ENCODE assay signal across 9 mouse cellular contexts in the genomic region with DNA sequence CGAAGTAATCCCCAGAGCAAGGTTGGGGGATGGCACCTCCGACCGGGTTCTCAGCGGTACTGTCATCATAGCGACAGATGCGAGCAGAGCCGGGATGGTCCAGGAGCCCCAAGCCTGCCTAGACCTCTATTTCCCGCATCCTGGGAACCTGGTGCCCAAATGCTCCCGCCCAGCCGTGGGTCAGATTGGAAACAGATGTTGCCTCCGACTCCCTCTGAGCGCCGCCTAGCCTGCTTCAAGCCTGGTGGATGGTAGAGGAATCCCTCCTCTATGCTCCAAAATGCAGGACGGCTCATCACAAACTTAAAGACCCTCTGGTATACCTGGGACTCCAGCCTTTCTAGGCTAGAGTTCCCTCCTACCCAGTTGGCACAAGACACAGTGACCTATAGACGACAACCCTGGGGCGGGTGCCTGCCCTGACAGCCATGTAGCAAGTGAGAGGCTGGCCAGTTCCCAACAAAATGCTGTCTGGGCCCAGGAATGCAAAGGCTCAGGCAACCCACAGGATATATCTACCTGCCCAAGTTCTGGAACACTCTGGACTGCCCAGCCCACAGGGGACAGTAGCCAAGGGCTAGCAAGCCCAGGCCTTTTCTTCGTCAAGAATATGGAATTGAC. TPM values are rescaled to one million over a fixed set of nuclear protein-coding genes. Genes with fewer than 3 reads are reported as not detected.
DNase-seq lines count a peak whose midpoint lies in the region; ATAC-seq and TF ChIP-seq lines count a peak whose summit lies in the region.
"Had no signal": no experiment of that assay in that cellular context is flagged by ENCODE, and none has a peak within 500 bp of the region (broad histone marks: within the 10 kb centered on the region; RNA-seq: fewer than 3 reads in every experiment).

No protein-coding gene starts in this region.

- peak overlapping the region; percentile 95 for H3K27ac ChIP-seq in heart, embryonic 11.5 days (ENCODE audit: low read depth, low read length)
- H3K27ac ChIP-seq in liver, embryonic 11.5 days (ENCODE audit: low read depth, low read length), result peak overlapping the region; percentile 6; the same call in 1 of the 2 replicates

- peaks cover 20% of the 10 kb centered on the region for H3K4me1 ChIP-seq in heart, embryonic 11.5 days (ENCODE audit: control insufficient read depth, insufficient read depth, low read length)
- peaks cover 17% of the 10 kb centered on the region for H3K4me1 ChIP-seq in liver, embryonic 11.5 days (replicated peaks; ENCODE audit: control insufficient read depth, insufficient read depth, low read length)

- no peaks in the 10 kb centered on the region for H3K27me3 ChIP-seq in heart, embryonic 11.5 days (ENCODE audit: control insufficient read depth, insufficient read depth, low read length)
- H3K27me3 ChIP-seq in C2C12 (ENCODE audit: control insufficient read depth, insufficient read depth, insufficient read length), result no peaks in the 10 kb centered on the region
- no peaks in the 10 kb centered on the region; the same call in 1 of the 2 replicates for H3K27me3 ChIP-seq in liver, embryonic 11.5 days (replicated peaks; ENCODE audit: control insufficient read depth, insufficient read depth, low read length)
- H3K27me3 ChIP-seq: Patski had no signal

- peaks cover 55% of the 10 kb centered on the region for H3K79me3 ChIP-seq in C2C12 (ENCODE audit: low read depth)

- no peaks in the 10 kb centered on the region for H3K36me3 ChIP-seq in heart, embryonic 11.5 days (ENCODE audit: control insufficient read depth, insufficient read depth, low read length)
- peaks cover under 1% of the 10 kb centered on the region for H3K36me3 ChIP-seq in C2C12 (ENCODE audit: control insufficient read depth, insufficient read depth)
- H3K36me3 ChIP-seq in liver, embryonic 11.5 days (ENCODE audit: control insufficient read depth, insufficient read depth, low read length), result 0 out of 2 replicates have a peak, but pooled peaks cover 2% of the 10 kb centered on the region

- peak overlapping the region; percentile 94 for H3K4me2 ChIP-seq in heart, embryonic 11.5 days
- H3K4me2 ChIP-seq in liver, embryonic 11.5 days, result peak overlapping the region; percentile 79

- peaks cover 88% of the 10 kb centered on the region for H3K79me2 ChIP-seq in C2C12 (ENCODE audit: control insufficient read depth, insufficient read depth)

- ATAC-seq in heart, embryonic 11.5 days (replicated peaks; ENCODE audit: insufficient number of reproducible peaks, low FRiP score, low TSS enrichment), result peak; percentile 0; the same call in 1 of the 2 replicates
- ATAC-seq in liver, embryonic 11.5 days (replicated peaks; ENCODE audit: low FRiP score), result no peak

- H3K4me3 ChIP-seq in heart, embryonic 11.5 days (ENCODE audit: low read depth, low read length), result peak overlapping the region; percentile 75
- H3K4me3 ChIP-seq in C2C12 (ENCODE audit: insufficient read depth, poor library complexity, severe bottlenecking), result peak overlapping the region; percentile 18
- peak overlapping the region; percentile 58 for H3K4me3 ChIP-seq in liver, embryonic 11.5 days (ENCODE audit: low read depth, low read length)

- H3K9me3 ChIP-seq in heart, embryonic 11.5 days (replicated peaks; ENCODE audit: control insufficient read depth, low read length), result no peaks in the 10 kb centered on the region
- H3K9me3 ChIP-seq in liver, embryonic 11.5 days (ENCODE audit: control insufficient read depth, low read length), result no peaks in the 10 kb centered on the region

- DNase-seq in heart, adult 9 months (ENCODE audit: low spot score in 2 of 2), result no peak
- peak; percentile 82 for DNase-seq in fibroblast of lung, adult 2 months (ENCODE audit: low read depth)
- DNase-seq in liver, embryonic 11.5 days (ENCODE audit: low spot score), result no peak
- no peak for DNase-seq in adrenal gland, postnatal 14 days
- no peak for DNase-seq in urinary bladder, postnatal 14 days (ENCODE audit: low spot score)
- no peak for DNase-seq in frontal cortex, adult 2 months (ENCODE audit: extremely low spot score in 1 of 2, low spot score in 1 of 2)

- H3K9ac ChIP-seq in heart, embryonic 11.5 days (ENCODE audit: low read depth, low read length), result peak overlapping the region; percentile 48; the same call in 1 of the 2 replicates
- no peak overlapping the region for H3K9ac ChIP-seq in liver, embryonic 11.5 days (ENCODE audit: low read depth, low read length)

- no peak for TF ChIP-seq CTCF in C2C12 (IDR thresholded peaks at IDR 0.05; ENCODE audit: control insufficient read depth, insufficient read depth, insufficient read length)

- 5% methylated on average over 17 of the region's 17 CpGs for WGBS in heart, embryonic 11.5 days (ENCODE audit: insufficient replicate concordance)
- 8% methylated on average over 17 of the region's 17 CpGs for WGBS in liver, embryonic 11.5 days

- peak overlapping the region; percentile 50 for H3ac ChIP-seq in C2C12 (ENCODE audit: control insufficient read depth, insufficient read length, low read depth)

TF ChIP-seq in C2C12, 6 proteins besides CTCF, POLR2A, EP300 and RAD21:
- TF ChIP-seq CEBPB (IDR thresholded peaks at IDR 0.05; ENCODE audit: low read depth) (no peak), MAX (IDR thresholded peaks at IDR 0.05) (no peak), MYOD1 (IDR thresholded peaks at IDR 0.05; ENCODE audit: control insufficient read depth, insufficient read length, low read depth) (no peak), USF1 (IDR thresholded peaks at IDR 0.05; ENCODE audit: low read depth) (no peak), MYOG (IDR thresholded peaks at IDR 0.05; ENCODE audit: control insufficient read depth, extremely low read depth, insufficient read length) (no peak), FOSL1 (IDR thresholded peaks at IDR 0.05; ENCODE audit: insufficient read depth, low read length, poor library complexity, severe bottlenecking) (no peak)

RNA-seq across cellular contexts. Expression of gene Ptprs, which starts 13.3 kb away (rescaled TPM):
- polyA plus RNA-seq in heart, embryonic 11.5 days (2014; fragmentation: Nextera tagmentation; extraction: Ambion mirVana), result 53.0 and 58.1 TPM in 2 replicates
- 56.8 TPM for polyA plus RNA-seq in C2C12 (2012; fragmentation: generic; extraction: Trizol)
- 33.4 and 39.8 TPM in 2 replicates for polyA plus RNA-seq in liver, embryonic 11.5 days (2014; fragmentation: Nextera tagmentation; extraction: Ambion mirVana)
- total RNA-seq in adrenal gland, postnatal 14 days (2021), result 97.0 and 102 TPM in 2 replicates
- polyA plus RNA-seq in frontal cortex, adult 2 months (2012; rRNA removed), result 622 and 690 TPM in 2 replicates

RNA-seq across cellular contexts. Expression of gene Znrf4, which starts 49.3 kb away (rescaled TPM):
- not detected in 2 replicates for polyA plus RNA-seq in heart, embryonic 11.5 days (2014; fragmentation: Nextera tagmentation; extraction: Ambion mirVana)
- polyA plus RNA-seq in C2C12 (2012; fragmentation: generic; extraction: Trizol), result not detected
- polyA plus RNA-seq in liver, embryonic 11.5 days (2014; fragmentation: Nextera tagmentation; extraction: Ambion mirVana), result not detected in 2 replicates
- not detected in 2 replicates for total RNA-seq in adrenal gland, postnatal 14 days (2021)
- polyA plus RNA-seq in frontal cortex, adult 2 months (2012; rRNA removed), result not detected in 2 replicates
- polyA plus RNA-seq: Patski had no signal

Comparison
In these comparisons a context has a peak if more than half of its experiments do, and no peak if none do; other contexts are left out.
1. H3K4me3 ChIP-seq: peak in every context shown above with its lines; median percentile 75 in heart, embryonic 11.5 days; 58 in liver, embryonic 11.5 days; 18 in C2C12.
2. RNA of gene Ptprs, which starts 13.3 kb away (polyA plus RNA-seq): 622 to 690 TPM in frontal cortex, adult 2 months; 53.0 to 58.1 TPM in heart, embryonic 11.5 days, 56.8 TPM in C2C12 (single experiment) and 33.4 to 39.8 TPM in liver, embryonic 11.5 days; every median in the first group is over 10 times any median in the second.